Mouse (Mus musculus): ENCODE results near the gene Sympk.

The Sympk gene

GRCm38 (mm10) chr7:19024096-19024506 is at the start of gene Sympk:
TSS of gene Sympk (plus strand) at chr7:19024377.
- DNase-seq, result peak; percentile 95

- no peak for DNase-seq
Measured at GRCm38 (mm10) chr7:18978381-18978780, 45.8 kb upstream of the Sympk start.

GRCm38 (mm10) chr7:18986503-18986902 is 37.7 kb upstream of the Sympk start:
- DNase-seq, result no peak

GRCm38 (mm10) chr7:18987100-18987499 is 37.1 kb upstream of the Sympk start, which contains the start of gene Nanos2:
TSS of gene Nanos2 (plus strand) at chr7:18987400.
- no peak for DNase-seq

- no peak for DNase-seq
Measured at GRCm38 (mm10) chr7:18987747-18988146, 36.4 kb upstream of the Sympk start.

GRCm38 (mm10) chr7:18988780-18989179 is 35.4 kb upstream of the Sympk start:
- DNase-seq, result no peak

- DNase-seq, result no peak
Measured at GRCm38 (mm10) chr7:18989995-18990394, 34.2 kb upstream of the Sympk start.

GRCm38 (mm10) chr7:18990601-18991295 is 33.4 kb upstream of the Sympk start, which contains the start of gene Mypop:
TSS of gene Mypop (plus strand) at chr7:18991245.
- peak; percentile 100 for DNase-seq

GRCm38 (mm10) chr7:18991660-18992293 is 32.4 kb upstream of the Sympk start:
- DNase-seq, result no peak

- no peak for DNase-seq
Measured at GRCm38 (mm10) chr7:18992294-18992675, 31.9 kb upstream of the Sympk start.

GRCm38 (mm10) chr7:18993036-18993435 is 31.1 kb upstream of the Sympk start:
- no peak for DNase-seq

GRCm38 (mm10) chr7:18998835-18999234 is 25.3 kb upstream of the Sympk start:
- DNase-seq, result no peak

- no peak for DNase-seq
Measured at GRCm38 (mm10) chr7:19000421-19000820, 23.8 kb upstream of the Sympk start.

- DNase-seq, result peak; percentile 68
Measured at GRCm38 (mm10) chr7:19001066-19001806, 22.9 kb upstream of the Sympk start.

GRCm38 (mm10) chr7:19001807-19002085 is 22.4 kb upstream of the Sympk start:
- no peak for DNase-seq

GRCm38 (mm10) chr7:19002115-19002514 is 22.1 kb upstream of the Sympk start:
- no peak for DNase-seq

GRCm38 (mm10) chr7:19002848-19003498 is 21.2 kb upstream of the Sympk start:
- DNase-seq, result peak; percentile 88

GRCm38 (mm10) chr7:19003902-19004630 is 20.1 kb upstream of the Sympk start, which contains the start of gene Irf2bp1:
TSS of gene Irf2bp1 (plus strand) at chr7:19004044.
- peak; percentile 95 for DNase-seq

GRCm38 (mm10) chr7:19004631-19005079 is 19.5 kb upstream of the Sympk start:
- no peak for DNase-seq

- no peak for DNase-seq
Measured at GRCm38 (mm10) chr7:19005417-19006121, 18.6 kb upstream of the Sympk start.

- DNase-seq, result peak; percentile 89
Measured at GRCm38 (mm10) chr7:19006476-19006875, 17.7 kb upstream of the Sympk start.

All from kidney, adult 11 months (tissue).